Mouse (Mus musculus): ENCODE results near the gene Hmg20b. TPM values are rescaled to one million over a fixed set of nuclear protein-coding genes. Genes with fewer than 3 reads are reported as not detected.

Hmg20b gene
- polyA plus RNA-seq, 1 experiment, result 66.4 TPM

DNA sequence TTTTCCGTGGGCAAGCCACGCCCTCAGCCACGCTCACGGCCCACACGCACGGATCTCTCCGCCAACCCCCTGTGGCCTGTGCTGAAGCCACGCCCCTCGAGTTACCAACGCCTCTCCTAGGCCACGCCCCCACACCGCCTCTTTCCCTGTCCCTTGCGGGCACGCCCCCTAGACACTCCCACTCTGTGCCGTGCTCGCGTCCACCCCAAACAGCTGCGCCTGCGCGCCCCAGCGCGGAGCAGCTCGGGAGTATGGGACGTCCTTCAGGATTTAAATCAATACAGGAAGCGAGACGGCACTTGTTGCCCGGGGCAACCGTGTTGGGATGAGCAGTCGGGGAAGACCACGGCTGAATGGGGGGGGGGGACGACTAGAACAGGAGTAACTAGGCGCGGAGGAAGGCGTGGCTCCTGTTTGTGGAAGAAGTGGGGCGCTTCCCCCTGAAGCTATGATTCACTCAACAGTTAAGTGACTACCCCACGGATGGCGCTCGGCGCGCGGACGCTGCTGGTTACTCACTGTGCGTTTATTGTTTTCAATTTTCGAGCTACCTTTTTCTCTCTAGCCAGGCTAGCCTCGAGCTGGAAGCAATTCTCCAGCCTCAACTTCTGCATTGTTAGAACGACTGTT, 28.4 kb upstream of the Hmg20b start:
- H3K27me3 ChIP-seq (replicated peaks; ENCODE audit: control insufficient read depth, insufficient read depth, low read length), result no peaks in the 10 kb centered on the region
- peak overlapping the region; percentile 49 for H3K4me3 ChIP-seq (ENCODE audit: insufficient read depth, low read depth, low read length)
- H3K27ac ChIP-seq (ENCODE audit: insufficient read depth, low read depth, low read length), result no peak overlapping the region; the same call in 1 of the 2 replicates
- H3K36me3 ChIP-seq (ENCODE audit: control insufficient read depth, insufficient read depth, low read length), result no peaks in the 10 kb centered on the region
- DNase-seq, result peak; percentile 100
- under 1% methylated on average over 46 of the region's 46 CpGs for WGBS
- no peak for TF ChIP-seq POLR2A (IDR thresholded peaks at IDR 0.05; ENCODE audit: low read depth, low read length)
- peaks cover 16% of the 10 kb centered on the region; the same call in 1 of the 2 replicates for H3K4me1 ChIP-seq (ENCODE audit: control insufficient read depth, insufficient read depth, low read length)

DNA sequence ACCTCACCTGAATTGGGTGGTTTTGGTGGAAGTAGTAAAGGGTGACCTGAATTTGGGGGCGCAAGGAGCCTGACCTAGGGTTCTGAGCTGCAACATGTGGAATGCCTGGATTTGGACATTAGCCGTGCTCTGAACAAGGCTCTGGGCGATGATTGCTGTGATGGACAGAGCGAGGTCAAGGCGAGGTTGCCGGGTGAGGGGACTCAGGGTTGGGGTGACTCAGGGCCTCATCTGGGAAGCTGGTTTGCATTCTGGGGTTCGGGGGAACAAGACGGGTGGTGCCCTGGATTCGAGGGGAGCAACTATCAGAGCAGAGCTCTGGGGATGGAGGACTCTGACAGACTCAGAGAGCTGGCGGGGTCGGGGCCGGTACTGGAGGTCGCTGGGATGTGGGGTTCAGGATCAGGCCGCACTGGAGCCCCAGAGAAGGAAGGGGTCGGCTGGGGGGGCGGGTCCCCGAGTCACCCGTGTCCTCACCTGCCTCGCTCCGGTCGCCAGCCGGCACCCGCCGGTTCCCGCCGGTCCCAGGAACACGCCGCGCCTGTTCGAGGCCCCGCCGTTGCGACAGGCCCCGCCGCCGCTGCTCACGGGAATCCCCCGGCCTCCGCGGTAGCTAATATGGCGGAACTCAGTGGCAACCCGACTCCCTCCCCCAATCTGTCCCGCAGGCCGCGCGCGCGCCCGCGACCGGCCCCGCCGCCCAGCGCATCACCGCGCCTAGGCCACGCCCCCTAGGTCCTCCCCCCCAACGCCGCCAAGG, 27.7 kb upstream of the Hmg20b start, which contains the start of gene Fzr1:
Gene Fzr1 (minus strand): TSS at position 724 of the 760 bp plus-strand sequence.
- 1% methylated on average over 51 of the region's 59 CpGs for WGBS
- no peak for DNase-seq
- H3K4me1 ChIP-seq (ENCODE audit: control insufficient read depth, insufficient read depth, low read length), result peaks cover 16% of the 10 kb centered on the region; the same call in 1 of the 2 replicates
- no peaks in the 10 kb centered on the region for H3K36me3 ChIP-seq (ENCODE audit: control insufficient read depth, insufficient read depth, low read length)
- peak within 1 kb of the TSS; percentile 79 for H3K4me3 ChIP-seq (ENCODE audit: insufficient read depth, low read depth, low read length)
- H3K27ac ChIP-seq (ENCODE audit: insufficient read depth, low read depth, low read length), result peak within 1 kb of the TSS; percentile 26
- TF ChIP-seq POLR2A (IDR thresholded peaks at IDR 0.05; ENCODE audit: low read depth, low read length), result peak; percentile 25
- no peak for TF ChIP-seq CTCF (conservative IDR thresholded peaks at IDR 0.05; ENCODE audit: insufficient read depth, insufficient read length, low read depth, low read length)
- H3K27me3 ChIP-seq (replicated peaks; ENCODE audit: control insufficient read depth, insufficient read depth, low read length), result no peaks in the 10 kb centered on the region

DNA sequence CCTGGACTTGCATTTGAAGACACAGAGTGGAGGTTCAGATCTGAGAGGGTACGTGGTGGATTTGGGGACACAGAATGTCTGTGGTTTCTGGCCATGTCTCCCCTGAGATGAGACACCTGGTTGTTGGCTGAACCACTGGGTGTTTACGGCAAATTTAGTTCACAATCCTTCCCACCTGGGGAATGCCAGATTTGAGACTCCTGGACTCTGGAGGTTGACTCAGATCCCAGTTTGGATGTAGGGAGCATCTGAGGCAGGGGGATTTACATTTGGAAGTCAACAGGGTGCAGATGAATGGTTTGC, 27.0 kb upstream of the Hmg20b start:
- no peak for DNase-seq
- no peaks in the 10 kb centered on the region for H3K27me3 ChIP-seq (replicated peaks; ENCODE audit: control insufficient read depth, insufficient read depth, low read length)
- H3K27ac ChIP-seq (ENCODE audit: insufficient read depth, low read depth, low read length), result no peak overlapping the region
- peak overlapping the region; percentile 79 for H3K4me3 ChIP-seq (ENCODE audit: insufficient read depth, low read depth, low read length)
- no peaks in the 10 kb centered on the region for H3K36me3 ChIP-seq (ENCODE audit: control insufficient read depth, insufficient read depth, low read length)
- peaks cover 16% of the 10 kb centered on the region; the same call in 1 of the 2 replicates for H3K4me1 ChIP-seq (ENCODE audit: control insufficient read depth, insufficient read depth, low read length)
- no peak for TF ChIP-seq POLR2A (IDR thresholded peaks at IDR 0.05; ENCODE audit: low read depth, low read length)
- TF ChIP-seq CTCF (conservative IDR thresholded peaks at IDR 0.05; ENCODE audit: insufficient read depth, insufficient read length, low read depth, low read length), result no peak
- 37% methylated on average over 2 of the region's 2 CpGs for WGBS

DNA sequence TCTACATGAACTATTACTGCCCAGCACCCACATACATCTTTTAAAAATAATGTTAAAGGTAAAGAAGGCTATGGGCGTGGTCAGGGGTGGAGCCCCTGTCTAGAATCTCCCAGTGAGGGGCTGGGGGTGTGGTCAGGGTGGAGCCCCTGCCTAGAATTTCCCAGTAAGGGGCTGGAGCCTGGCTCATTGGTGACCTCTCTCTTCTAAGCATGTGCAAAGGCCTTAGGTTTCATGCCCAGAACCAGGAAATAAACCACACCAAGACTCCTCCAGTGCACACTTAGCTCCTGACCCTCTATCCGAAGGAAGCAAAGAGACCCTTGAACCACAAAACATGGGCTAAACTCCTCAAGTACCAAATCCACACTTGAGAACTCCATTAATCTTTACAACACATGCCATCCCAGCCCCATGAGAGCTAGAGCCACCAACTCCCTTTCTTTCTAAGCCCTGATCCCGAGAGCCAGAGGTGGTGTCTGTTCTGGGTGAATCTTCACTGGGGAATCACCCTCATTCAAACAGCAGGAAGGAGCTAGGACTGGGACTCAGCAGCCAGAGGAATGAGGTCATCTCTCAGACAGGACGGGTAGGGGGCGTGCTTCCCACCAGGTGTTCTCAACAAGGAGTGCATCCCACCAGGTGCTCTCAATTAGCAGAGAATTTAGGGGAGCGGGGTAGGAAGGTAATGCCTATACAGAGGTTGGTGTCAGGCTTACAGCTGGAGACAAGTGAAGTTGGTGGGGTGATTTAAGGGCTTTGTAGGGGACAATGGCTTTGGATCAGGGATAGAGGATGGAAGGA, 26.5 kb upstream of the Hmg20b start:
- H3K36me3 ChIP-seq (ENCODE audit: control insufficient read depth, insufficient read depth, low read length), result no peaks in the 10 kb centered on the region
- no peak overlapping the region for H3K4me3 ChIP-seq (ENCODE audit: insufficient read depth, low read depth, low read length)
- no peak for DNase-seq
- H3K4me1 ChIP-seq (ENCODE audit: control insufficient read depth, insufficient read depth, low read length), result peaks cover 16% of the 10 kb centered on the region; the same call in 1 of the 2 replicates
- no peak for TF ChIP-seq CTCF (conservative IDR thresholded peaks at IDR 0.05; ENCODE audit: insufficient read depth, insufficient read length, low read depth, low read length)
- TF ChIP-seq POLR2A (IDR thresholded peaks at IDR 0.05; ENCODE audit: low read depth, low read length), result no peak
- 37% methylated on average over 6 of the region's 6 CpGs for WGBS
- no peaks in the 10 kb centered on the region for H3K27me3 ChIP-seq (replicated peaks; ENCODE audit: control insufficient read depth, insufficient read depth, low read length)
- no peak overlapping the region for H3K27ac ChIP-seq (ENCODE audit: insufficient read depth, low read depth, low read length)

DNA sequence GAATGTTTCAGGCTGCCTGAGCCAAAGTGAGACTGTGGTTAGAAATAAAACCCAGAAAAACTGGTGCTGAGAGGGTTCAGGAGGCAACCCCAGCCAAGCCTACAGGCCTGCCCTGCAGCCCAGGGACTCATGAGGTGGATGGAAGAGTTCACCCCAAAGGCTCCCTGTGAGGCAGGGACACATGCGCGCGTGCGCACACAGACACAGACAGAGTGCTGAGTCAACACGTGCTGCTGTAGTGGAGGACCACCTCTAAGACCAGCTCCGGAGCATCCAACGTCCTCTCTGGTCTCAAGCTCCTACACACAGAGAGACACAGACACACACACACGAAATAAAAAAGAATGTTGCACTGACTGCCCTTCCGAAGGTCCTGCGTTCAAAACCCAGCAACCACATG, 25.0 kb upstream of the Hmg20b start:
- Histone ChIP-seq H3K27ac (ENCODE audit: insufficient read depth, low read depth, low read length) (no peak overlapping the region), H3K36me3 (ENCODE audit: control insufficient read depth, insufficient read depth, low read length) (no peaks in the 10 kb centered on the region), H3K4me1 (ENCODE audit: control insufficient read depth, insufficient read depth, low read length) (peaks cover 16% of the 10 kb centered on the region; the same call in 1 of the 2 replicates), H3K4me3 (ENCODE audit: insufficient read depth, low read depth, low read length) (no peak overlapping the region), H3K27me3 (replicated peaks; ENCODE audit: control insufficient read depth, insufficient read depth, low read length) (no peaks in the 10 kb centered on the region)
- WGBS, result 96% methylated on average over 10 of the region's 10 CpGs
- no peak for DNase-seq
- TF ChIP-seq POLR2A (IDR thresholded peaks at IDR 0.05; ENCODE audit: low read depth, low read length) (no peak), CTCF (conservative IDR thresholded peaks at IDR 0.05; ENCODE audit: insufficient read depth, insufficient read length, low read depth, low read length) (no peak)

DNA sequence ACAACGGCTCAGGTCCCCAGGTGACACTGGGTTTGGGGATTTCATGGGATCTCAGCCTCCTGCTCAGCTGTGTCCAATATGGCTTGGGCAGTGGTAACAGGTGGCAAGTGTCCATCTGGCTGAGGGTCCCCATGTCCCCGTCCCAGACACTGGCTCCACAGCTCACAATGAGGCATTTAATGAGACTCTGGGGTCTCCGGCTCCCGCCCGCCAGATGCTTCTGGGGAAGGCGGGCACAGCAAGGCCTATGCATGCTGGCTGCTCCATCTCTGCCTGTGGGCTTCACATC, 16.9 kb upstream of the Hmg20b start:
- Histone ChIP-seq H3K4me1 (ENCODE audit: control insufficient read depth, insufficient read depth, low read length) (no peaks in the 10 kb centered on the region), H3K4me3 (ENCODE audit: insufficient read depth, low read depth, low read length) (no peak overlapping the region), H3K27ac (ENCODE audit: insufficient read depth, low read depth, low read length) (no peak overlapping the region), H3K36me3 (ENCODE audit: control insufficient read depth, insufficient read depth, low read length) (no peaks in the 10 kb centered on the region), H3K27me3 (replicated peaks; ENCODE audit: control insufficient read depth, insufficient read depth, low read length) (no peaks in the 10 kb centered on the region)
- DNase-seq, result no peak
- WGBS, result 93% methylated on average over 6 of the region's 6 CpGs
- TF ChIP-seq POLR2A (IDR thresholded peaks at IDR 0.05; ENCODE audit: low read depth, low read length) (no peak), CTCF (conservative IDR thresholded peaks at IDR 0.05; ENCODE audit: insufficient read depth, insufficient read length, low read depth, low read length) (no peak)

Data from kidney, adult 2 months (tissue).